Mouse (Mus musculus) MEL (cell line): ENCODE measurements around the gene Megf6. TPM values are rescaled to one million over a fixed set of nuclear protein-coding genes. Genes with fewer than 3 reads are reported as not detected.

ENCODE experiments used
- DNase-seq: peaks from one replicate; pipeline ENCODE4 v3.0.0; 2011; ENCODE audit warnings: low read depth, low spot score
- H3K27ac ChIP-seq: 2 replicates; pipeline ENCODE4 v1.5.1; 2012; ENCODE audit warnings: low read depth, mild to moderate bottlenecking, control low read depth, low read length, moderate library complexity; ENCODE audit not compliant: control insufficient read depth
- H3K27me3 ChIP-seq, 2 experiments: fragments of 150-350 bp in 1 of 2; sonication (generic) in 1 of 2; 2 replicates each; pipeline ENCODE4 v1.6.1; 2012; ENCODE audit warnings: low read length in 2 of 2, mild to moderate bottlenecking in 2 of 2, improper control_type of control experiment in 1 of 2, moderate library complexity in 1 of 2; ENCODE audit not compliant: insufficient read depth in 2 of 2, control insufficient read depth in 1 of 2
- H3K36me3 ChIP-seq, 2 experiments: 2 replicates each; pipeline ENCODE4 v1.6.1; 2012 to 2014; ENCODE audit warnings: low read length in 2 of 2, improper control_type of control experiment in 1 of 2, inconsistent platforms in 1 of 2, mild to moderate bottlenecking in 1 of 2; ENCODE audit not compliant: insufficient read depth in 2 of 2, control insufficient read depth in 1 of 2
- H3K4me1 ChIP-seq, 2 experiments: fragments of 150-350 bp in 1 of 2; sonication (generic) in 1 of 2; 2 replicates each; pipeline ENCODE4 v1.6.1; 2012; ENCODE audit warnings: low read length in 2 of 2, improper control_type of control experiment in 1 of 2, mild to moderate bottlenecking in 1 of 2; ENCODE audit not compliant: insufficient read depth in 2 of 2, control insufficient read depth in 1 of 2
- H3K4me3 ChIP-seq, 2 experiments: fragments of 150-350 bp in 1 of 2; sonication (generic) in 1 of 2; 2 replicates each; pipeline ENCODE4 v1.5.1; 2012; ENCODE audit warnings: low read depth in 2 of 2, low read length in 2 of 2, mild to moderate bottlenecking in 2 of 2, moderate library complexity in 2 of 2, control low read depth in 1 of 2, improper control_type of control experiment in 1 of 2; ENCODE audit not compliant: control insufficient read depth in 1 of 2, insufficient read depth in 1 of 2
- H3K79me2 ChIP-seq: 2 replicates; pipeline ENCODE4 v1.6.1; 2012; ENCODE audit warnings: mild to moderate bottlenecking, low read length, moderate library complexity; ENCODE audit not compliant: control insufficient read depth, poor library complexity, insufficient read depth
- H3K9ac ChIP-seq: 2 replicates; pipeline ENCODE4 v1.6.1; 2012; ENCODE audit warnings: low read depth, mild to moderate bottlenecking, control low read depth, low read length, moderate library complexity; ENCODE audit not compliant: control insufficient read depth, poor library complexity, severe bottlenecking
- H3K9me3 ChIP-seq: fragments of 150-350 bp; sonication (generic); replicated peaks from 2 replicates; pipeline ENCODE4 v1.6.1; 2012; ENCODE audit warnings: mild to moderate bottlenecking, low read length, improper control_type of control experiment, moderate library complexity; ENCODE audit not compliant: insufficient read depth
- BHLHE40 ChIP-seq: IDR thresholded peaks from 2 replicates; pipeline ENCODE4 v1.6.1; 2012; ENCODE audit warnings: low read depth, mild to moderate bottlenecking, inconsistent platforms, low read length, improper control_type of control experiment, borderline replicate concordance
- CHD2 ChIP-seq: IDR thresholded peaks from 2 replicates; pipeline ENCODE4 v1.6.1; 2011; ENCODE audit warnings: low read length, improper control_type of control experiment
- ELF1 ChIP-seq: IDR thresholded peaks from 2 replicates; pipeline ENCODE4 v1.6.1; 2014; ENCODE audit warnings: low read depth, mild to moderate bottlenecking, inconsistent platforms, low read length, improper control_type of control experiment, moderate library complexity
- EP300 ChIP-seq, 2 experiments: IDR thresholded peaks; 2 replicates each; pipeline ENCODE4 v1.6.1; 2011; ENCODE audit warnings: improper control_type of control experiment in 2 of 2, low read length in 2 of 2, low read depth in 1 of 2, mild to moderate bottlenecking in 1 of 2
- GABPA ChIP-seq: IDR thresholded peaks from 2 replicates; pipeline ENCODE4 v1.6.1; 2012; ENCODE audit warnings: low read depth, mild to moderate bottlenecking, inconsistent platforms, low read length, improper control_type of control experiment, moderate library complexity
- GATA1 ChIP-seq: IDR thresholded peaks from 2 replicates; pipeline ENCODE4 v1.6.1; 2011; ENCODE audit warnings: low read depth, low read length, improper control_type of control experiment
- HCFC1 ChIP-seq: IDR thresholded peaks from 2 replicates; pipeline ENCODE4 v1.6.1; 2012; ENCODE audit warnings: low read depth, mild to moderate bottlenecking, inconsistent platforms, low read length, improper control_type of control experiment, moderate library complexity
- MXI1 ChIP-seq: IDR thresholded peaks from 2 replicates; pipeline ENCODE4 v1.6.1; 2011; ENCODE audit warnings: mild to moderate bottlenecking, low read depth, low read length, improper control_type of control experiment
- MYB ChIP-seq: IDR thresholded peaks from 2 replicates; pipeline ENCODE4 v1.6.1; 2011; ENCODE audit warnings: mild to moderate bottlenecking, low read depth, low read length, improper control_type of control experiment
- NELFE ChIP-seq: IDR thresholded peaks from 2 replicates; pipeline ENCODE4 v1.6.1; 2011; ENCODE audit warnings: low read depth, low read length, improper control_type of control experiment
- NRF1 ChIP-seq: IDR thresholded peaks from 2 replicates; pipeline ENCODE4 v1.6.1; 2014; ENCODE audit warnings: low read depth, mild to moderate bottlenecking, inconsistent platforms, low read length, improper control_type of control experiment, moderate library complexity; ENCODE audit not compliant: poor library complexity, insufficient read depth, severe bottlenecking
- POLR2AphosphoS2 ChIP-seq: IDR thresholded peaks from 2 replicates; pipeline ENCODE4 v1.6.1; 2011; ENCODE audit warnings: low read length, improper control_type of control experiment
- RAD21 ChIP-seq: IDR thresholded peaks from 2 replicates; pipeline ENCODE4 v1.6.1; 2011; ENCODE audit warnings: mild to moderate bottlenecking, low read depth, low read length, improper control_type of control experiment
- RCOR1 ChIP-seq: IDR thresholded peaks from 2 replicates; pipeline ENCODE4 v1.6.1; 2012; ENCODE audit warnings: low read depth, mild to moderate bottlenecking, inconsistent platforms, low read length, improper control_type of control experiment
- SMC3 ChIP-seq: IDR thresholded peaks from 2 replicates; pipeline ENCODE4 v1.6.1; 2011; ENCODE audit warnings: low read depth, low read length, improper control_type of control experiment
- TAL1 ChIP-seq: IDR thresholded peaks from 2 replicates; pipeline ENCODE4 v1.6.1; 2012; ENCODE audit warnings: mild to moderate bottlenecking, inconsistent platforms, low read length, moderate library complexity, mixed read lengths
- TBP ChIP-seq: IDR thresholded peaks from 2 replicates; pipeline ENCODE4 v1.8.0; 2011; ENCODE audit warnings: low read depth, low read length, improper control_type of control experiment
- TCF12 ChIP-seq: IDR thresholded peaks from 2 replicates; pipeline ENCODE4 v1.6.1; 2014; ENCODE audit warnings: low read depth, mild to moderate bottlenecking, inconsistent platforms, low read length, improper control_type of control experiment, moderate library complexity
- USF1 ChIP-seq: IDR thresholded peaks from 2 replicates; pipeline ENCODE4 v1.6.1; 2014; ENCODE audit warnings: low read depth, mild to moderate bottlenecking, inconsistent platforms, low read length, improper control_type of control experiment, moderate library complexity
- USF2 ChIP-seq, 2 experiments: IDR thresholded peaks; 2 replicates each; pipeline ENCODE4 v1.6.1; 2011 to 2012; ENCODE audit warnings: improper control_type of control experiment in 2 of 2, low read length in 2 of 2, borderline replicate concordance in 1 of 2, inconsistent platforms in 1 of 2, low read depth in 1 of 2, mild to moderate bottlenecking in 1 of 2; ENCODE audit not compliant: insufficient read depth in 1 of 2
- ZMIZ1 ChIP-seq: IDR thresholded peaks from 2 replicates; pipeline ENCODE4 v1.6.1; 2012; ENCODE audit warnings: low read depth, mild to moderate bottlenecking, inconsistent platforms, low read length, improper control_type of control experiment, moderate library complexity
- ZNF384 ChIP-seq: IDR thresholded peaks from 2 replicates; pipeline ENCODE4 v1.6.1; 2012; ENCODE audit warnings: low read depth, mild to moderate bottlenecking, inconsistent platforms, low read length, improper control_type of control experiment
- polyA plus RNA-seq, 2 experiments: library from polyadenylated mRNA; stranded (reverse) in 1 of 2; unstranded in 1 of 2; fragments of >175 nt in 1 of 2; fragments of >200 nt in 1 of 2; gene quantifications; 2 replicates each; pipeline versions ENCODE4 v1.2.1 to v1.2.4; 2012; ENCODE audit warnings: low replicate concordance in 2 of 2, low read depth in 1 of 2; ENCODE audit not compliant: insufficient read length in 2 of 2, insufficient read depth in 1 of 2, missing spikeins in 1 of 2
- total RNA-seq: library from RNA; depleted of rRNA; stranded (reverse); fragments of 300-350 nt; gene quantifications from 2 replicates; pipeline ENCODE4 v1.2.3, GENCODE M21; 2012

Megf6 gene
- total and polyA plus RNA-seq, 3 experiments: 0.07 to 0.12 TPM; not detected in 1

- TF ChIP-seq RAD21 (no peak), HCFC1 (no peak), ELF1 (no peak), POLR2AphosphoS2 (no peak), GABPA (no peak), MXI1 (no peak), ZNF384 (no peak), EP300 (IDR thresholded peaks at IDR 0.05; ENCODE audit: low read depth in 1 of 2, low read length in 2 of 2) (no peak), TCF12 (no peak), RCOR1 (no peak), GATA1 (no peak), USF1 (no peak)
- Histone ChIP-seq H3K79me2 (no peaks in the 10 kb centered on the region), H3K4me1 (no peaks in the 10 kb centered on the region), H3K4me3 (no peak overlapping the region), H3K9me3 (no peaks in the 10 kb centered on the region; the same call in 1 of the 2 replicates), H3K27ac (no peak overlapping the region), H3K27me3 (no peaks in the 10 kb centered on the region), H3K9ac (no peak overlapping the region), H3K36me3 (no peaks in the 10 kb centered on the region)
- DNase-seq: no peak
Observed at GRCm38 (mm10) chr4:154297761-154298160, 127.2 kb downstream of the Megf6 start.

DNA sequence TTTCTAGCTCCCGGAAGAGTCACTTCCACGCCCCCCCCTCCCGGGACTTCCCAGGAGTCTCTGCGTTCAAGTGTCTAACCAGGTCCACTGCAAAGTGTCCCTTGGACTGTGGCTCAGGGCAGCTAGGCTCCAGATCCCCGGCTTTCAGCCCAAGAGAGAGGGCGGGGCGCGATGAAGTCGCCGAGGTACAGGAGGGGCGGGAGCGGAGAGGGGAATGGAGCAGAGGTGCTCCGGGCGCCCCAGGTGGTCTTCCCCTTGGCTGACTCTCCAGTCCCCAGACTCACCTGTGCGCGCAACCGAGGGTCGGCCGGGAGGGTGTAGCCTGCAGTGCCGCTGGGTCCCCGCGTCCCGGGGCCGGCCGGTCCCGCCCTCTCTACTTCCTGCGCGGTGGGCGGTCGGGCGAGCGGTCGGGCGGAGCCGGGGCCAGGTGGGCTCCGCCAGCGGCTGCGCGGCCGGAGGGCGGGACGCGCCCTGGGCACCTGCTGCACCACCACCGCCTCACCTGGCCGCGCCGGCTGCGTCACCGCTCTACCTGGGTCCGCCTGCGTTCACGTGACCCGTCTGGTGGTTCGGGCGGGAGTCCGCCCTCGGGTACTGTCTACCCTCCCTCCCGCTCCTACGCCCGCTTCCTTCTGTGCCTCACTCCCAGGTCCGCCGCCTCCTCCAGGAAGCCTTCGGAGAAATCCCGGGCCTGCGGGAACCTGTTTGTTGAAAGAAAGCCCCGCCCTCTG is 129.2 kb downstream of the Megf6 start:
- Histone ChIP-seq H3K4me1 (no peaks in the 10 kb centered on the region), H3K27ac (no peak overlapping the region), H3K36me3 (no peaks in the 10 kb centered on the region), H3K9me3 (no peaks in the 10 kb centered on the region; the same call in 1 of the 2 replicates), H3K4me3 (no peak overlapping the region), H3K79me2 (no peaks in the 10 kb centered on the region), H3K9ac (no peak overlapping the region), H3K27me3 (no peaks in the 10 kb centered on the region)
- TF ChIP-seq MYB: no peak
- no peak for TF ChIP-seq ZMIZ1
- TF ChIP-seq NELFE: no peak
- no peak for TF ChIP-seq GABPA
- TF ChIP-seq CHD2: no peak
- no peak for TF ChIP-seq TBP
- no peak for TF ChIP-seq BHLHE40
- TF ChIP-seq TCF12: no peak
- no peak for TF ChIP-seq SMC3
- no peak for TF ChIP-seq USF2 (IDR thresholded peaks at IDR 0.05; ENCODE audit: borderline replicate concordance in 1 of 2, insufficient read depth in 1 of 2, low read depth in 1 of 2, low read length in 2 of 2)
- TF ChIP-seq NRF1: no peak
- TF ChIP-seq GATA1: no peak
- TF ChIP-seq TAL1: no peak
- DNase-seq: no peak
